Mouse (Mus musculus) Patski (cell line): Measurements from ENCODE around the gene Lrrc41. TPM values are rescaled to one million over a fixed set of nuclear protein-coding genes. Genes with fewer than 3 reads are reported as not detected.

Experiments
- ATAC-seq: fragments of 100-300 bp; one replicate; pipeline ENCODE4 v1.8.0; 2021
- CTCF ChIA-PET: fragments of 350-600 bp; sonication (Branson Sonifier 250); formaldehyde crosslinking; loops from one replicate; lab custom pipeline; 2022; ENCODE audit warnings: inconsistent platforms; lab: Charles Lee
- POLR2A ChIA-PET: fragments of 350-600 bp; sonication (Branson Sonifier 250); formaldehyde crosslinking; loops from one replicate; lab custom pipeline; 2022; ENCODE audit warnings: antibody characterized with exemption, inconsistent platforms; lab: Charles Lee
- DNase-seq: peaks from one replicate; pipeline ENCODE4 v3.0.0-alpha.2; 2011; ENCODE audit warnings: low read depth, low spot score
- H3K27me3 ChIP-seq: fragments of 371-371 bp; one replicate; pipeline ENCODE4 v1.5.1; 2021
- CTCF ChIP-seq: fragments of 100-300 bp; IDR thresholded peaks from one replicate; pipeline ENCODE4 v1.5.1; 2021
- in situ Hi-C: fragments of 300-500 bp; cut with MboI; formaldehyde crosslinking; loops from 3 replicates; pipeline ENCODE4 v1.11.1; 2018; ENCODE audit warnings: low pct_unique_long_range_greater_than_20kb, mixed read lengths
- polyA plus RNA-seq: library from polyadenylated mRNA; unstranded; gene quantifications from one replicate; pipeline ENCODE4 v1.2.3, GENCODE M21; 2021

Lrrc41 gene
- polyA plus RNA-seq, 1 experiment from 2014 or later: 58.3 TPM

DNA sequence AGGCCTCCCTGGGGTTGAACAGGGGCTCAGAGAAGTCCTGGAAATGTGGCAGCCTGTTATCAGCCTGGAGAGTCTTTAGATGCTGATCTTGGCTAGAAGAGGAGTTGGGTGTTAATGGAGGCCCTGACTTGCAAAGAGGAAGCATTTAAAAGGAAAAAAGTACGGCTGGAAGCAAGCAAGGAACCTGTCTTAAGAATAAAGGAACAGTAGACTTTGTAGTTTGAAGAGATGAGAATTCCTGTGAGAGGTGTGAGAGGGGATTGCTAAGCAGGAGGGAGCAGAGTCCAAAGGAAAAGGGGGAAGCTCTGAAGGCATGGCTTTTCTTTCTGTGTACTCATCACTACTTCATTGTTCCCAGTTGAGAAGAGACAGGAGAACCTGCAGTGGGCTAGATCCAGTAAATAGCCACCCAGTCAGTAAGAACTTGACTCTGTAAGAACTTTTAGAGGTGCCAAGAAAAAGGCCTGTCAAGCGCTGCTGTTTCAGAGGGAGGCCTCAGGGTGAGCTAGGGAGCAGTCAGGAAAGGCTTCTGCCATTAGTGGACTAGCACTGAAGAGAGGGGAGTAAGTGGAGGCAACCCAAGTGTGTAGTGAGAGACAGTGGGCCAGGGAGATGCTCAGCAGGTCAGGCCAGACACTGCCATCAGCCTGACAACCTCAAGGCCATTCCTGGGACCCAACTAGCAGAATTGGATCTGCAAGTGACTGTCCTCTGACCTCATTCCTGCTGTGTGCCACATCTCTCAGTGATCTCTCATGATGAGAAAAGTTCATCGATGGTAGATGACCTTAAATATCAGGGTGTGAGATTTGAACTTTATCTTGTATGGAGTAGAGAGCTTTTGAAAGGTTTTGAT is 2.4 kb downstream of the Lrrc41 start:
- no peaks in the 10 kb centered on the region for H3K27me3 ChIP-seq
- ATAC-seq: no peak
- TF ChIP-seq CTCF: no peak
- no peak for DNase-seq
- POLR2A ChIA-PET: interaction anchor here (0.7 to 1.0 kb wide), 2 partner anchors 20 to 31 kb away, joined by 3 read pairs; no protein-coding TSS in a partner anchor
- CTCF ChIA-PET: no interaction called here
- in situ Hi-C loops: no loop called here

- ChIA-PET CTCF (interaction anchor here (2.1 kb wide), 1 partner anchor 9 kb away, joined by 4 read pairs; no protein-coding TSS in a partner anchor), POLR2A (interaction anchor here (1.1 kb wide), 1 partner anchor 10 kb away, joined by 6 read pairs; no protein-coding TSS in a partner anchor)
- no peaks in the 10 kb centered on the region for H3K27me3 ChIP-seq
- ATAC-seq: no peak
- no peak for DNase-seq
- in situ Hi-C loops: no loop called here
- TF ChIP-seq CTCF: no peak
These were observed 13.6 kb downstream of the Lrrc41 start for GRCm38 (mm10) chr4:116088510-116089249.

GRCm38 (mm10) chr4:116096291-116096690 is 21.2 kb downstream of the Lrrc41 start:
- no peak for DNase-seq
- ATAC-seq: no peak
- CTCF ChIA-PET: no interaction called here
- no peaks in the 10 kb centered on the region for H3K27me3 ChIP-seq
- POLR2A ChIA-PET: no interaction called here
- in situ Hi-C loops: no loop called here
- no peak for TF ChIP-seq CTCF

GRCm38 (mm10) chr4:116097211-116097610 is 22.1 kb downstream of the Lrrc41 start:
- POLR2A ChIA-PET: no interaction called here
- ATAC-seq: no peak
- no peaks in the 10 kb centered on the region for H3K27me3 ChIP-seq
- TF ChIP-seq CTCF: no peak
- CTCF ChIA-PET: no interaction called here
- in situ Hi-C loops: no loop called here
- DNase-seq: no peak

DNA sequence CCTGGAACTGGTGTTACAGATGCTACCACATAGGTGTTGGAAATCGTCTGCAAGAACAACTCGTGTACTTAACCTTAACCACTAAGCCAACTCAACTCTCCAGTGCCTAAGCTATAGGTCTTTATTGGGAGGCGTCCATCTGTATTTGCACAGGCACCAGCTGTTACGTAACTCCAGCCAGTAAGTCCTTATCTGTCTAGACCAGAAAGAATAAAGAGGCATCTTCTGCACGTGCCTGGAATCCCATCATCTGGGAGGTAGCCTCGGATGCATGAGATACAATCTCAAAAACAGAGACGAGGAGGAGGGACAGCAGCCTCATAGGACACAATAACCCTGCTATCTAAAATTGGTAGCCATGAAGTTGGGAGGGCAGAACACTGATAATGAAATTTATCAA is 25.9 kb downstream of the Lrrc41 start:
- ChIA-PET POLR2A (no interaction called here), CTCF (interaction anchor here (1.2 kb wide), 1 partner anchor 8 kb away, joined by 3 read pairs; no protein-coding TSS in a partner anchor)
- DNase-seq (no peak), ATAC-seq (no peak)
- TF ChIP-seq CTCF: no peak
- in situ Hi-C loops: no loop called here
- H3K27me3 ChIP-seq: no peaks in the 10 kb centered on the region

GRCm38 (mm10) chr4:116105278-116105677 is 30.2 kb downstream of the Lrrc41 start:
- no peak for TF ChIP-seq CTCF
- ATAC-seq (no peak), DNase-seq (no peak)
- ChIA-PET CTCF (interaction anchor here (1.4 kb wide), 1 partner anchor 15 kb away, joined by 4 read pairs; no protein-coding TSS in a partner anchor), POLR2A (no interaction called here)
- no peaks in the 10 kb centered on the region for H3K27me3 ChIP-seq
- in situ Hi-C loops: no loop called here

- POLR2A ChIA-PET: no interaction called here
- no peak for ATAC-seq
- no peak for DNase-seq
- TF ChIP-seq CTCF: no peak
- CTCF ChIA-PET: no interaction called here
- in situ Hi-C loops: no loop called here
- H3K27me3 ChIP-seq: no peaks in the 10 kb centered on the region
These were observed 35.6 kb downstream of the Lrrc41 start for GRCm38 (mm10) chr4:116110695-116111094.

GRCm38 (mm10) chr4:116111486-116111885 is 36.4 kb downstream of the Lrrc41 start:
- ATAC-seq (no peak), DNase-seq (no peak)
- TF ChIP-seq CTCF: no peak
- CTCF ChIA-PET: no interaction called here
- no peaks in the 10 kb centered on the region for H3K27me3 ChIP-seq
- in situ Hi-C loops: no loop called here
- POLR2A ChIA-PET: no interaction called here

DNA sequence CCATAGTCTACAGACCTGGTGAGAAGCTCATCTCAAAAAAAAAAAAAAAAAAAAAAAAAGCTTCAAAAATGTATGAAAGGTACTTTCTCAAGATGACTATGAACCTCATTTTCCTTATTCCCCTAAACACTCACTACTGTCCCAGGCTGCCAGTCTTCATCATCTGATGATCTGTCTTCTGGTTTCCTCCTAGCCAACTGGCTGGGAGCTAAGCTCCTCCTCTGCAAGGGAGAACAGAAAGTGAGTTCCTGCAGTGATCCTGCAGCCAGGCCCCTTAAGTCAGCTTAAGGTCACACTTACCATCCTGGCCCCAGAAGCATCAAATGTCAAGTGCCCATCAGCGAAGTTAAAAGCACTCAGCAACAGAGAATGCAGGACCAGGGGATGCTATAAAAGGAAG is 47.7 kb downstream of the Lrrc41 start:
- no peak for TF ChIP-seq CTCF
- DNase-seq: no peak
- in situ Hi-C loops: no loop called here
- ChIA-PET POLR2A (no interaction called here), CTCF (no interaction called here)
- ATAC-seq: no peak
- H3K27me3 ChIP-seq: no peaks in the 10 kb centered on the region

GRCm38 (mm10) chr4:116123602-116124519 is 48.8 kb downstream of the Lrrc41 start, which contains the start of the genes Rad54l and Pomgnt1:
Gene Rad54l (minus strand): TSS chr4:116123690.
Gene Pomgnt1 (plus strand): TSS chr4:116123840.
- peak; percentile 86 for ATAC-seq
- no peaks in the 10 kb centered on the region for H3K27me3 ChIP-seq
- TF ChIP-seq CTCF: no peak
- POLR2A ChIA-PET: interaction anchor here (0.6 to 0.7 kb wide), 3 partner anchors 29 to 413 kb away, joined by 3 read pairs; no protein-coding TSS in a partner anchor
- DNase-seq: peak; percentile 55
- in situ Hi-C loops: no loop called here
- CTCF ChIA-PET: interaction anchor here (1.3 kb wide), 1 partner anchor 34 kb away, joined by 3 read pairs; no protein-coding TSS in a partner anchor
